28 mouse cellular contexts compared by ENCODE assay signal in genomic region chr1:170871402-170871801, GRCm38 (mm10). TPM values are rescaled to one million over a fixed set of nuclear protein-coding genes. Genes with fewer than 3 reads are reported as not detected.
DNase-seq lines count a peak whose midpoint lies in the region; TF ChIP-seq lines count a peak whose summit lies in the region.
"Had no signal": no experiment of that assay in that cellular context is flagged by ENCODE, and none has a peak within 500 bp of the region (broad histone marks: within the 10 kb centered on the region; RNA-seq: fewer than 3 reads in every experiment).

No protein-coding gene starts in this region.

- H3K9me3 ChIP-seq in heart, embryonic 10.5 days: no peaks in the 10 kb centered on the region
- H3K9me3 ChIP-seq in ES-Bruce4 (replicated peaks; ENCODE audit: control insufficient read depth, insufficient read depth, low read length, poor library complexity, severe bottlenecking): no peaks in the 10 kb centered on the region
- H3K9me3 ChIP-seq in ES-E14 (ENCODE audit: control insufficient read depth, insufficient read depth, low read depth, low read length): no peaks in the 10 kb centered on the region
- H3K9me3 ChIP-seq: embryonic facial prominence, embryonic 10.5 days; embryonic facial prominence, embryonic 12.5 days; forebrain, embryonic 13.5 days; forebrain, embryonic 15.5 days had no signal

- TF ChIP-seq POLR2A in ES-Bruce4 (IDR thresholded peaks at IDR 0.05; ENCODE audit: insufficient read depth, low read length): no peak

- no peaks in the 10 kb centered on the region for H3K27me3 ChIP-seq in heart, embryonic 10.5 days (ENCODE audit: insufficient read depth, poor library complexity, severe bottlenecking)
- no peaks in the 10 kb centered on the region for H3K27me3 ChIP-seq in ES-Bruce4 (ENCODE audit: control insufficient read depth, insufficient read depth, low read length, poor library complexity, severe bottlenecking)
- H3K27me3 ChIP-seq: embryonic facial prominence, embryonic 12.5 days; forebrain, embryonic 13.5 days; forebrain, embryonic 15.5 days; Patski had no signal

- WGBS in heart, embryonic 10.5 days: 82% methylated on average over 6 of the region's 6 CpGs

- TF ChIP-seq CTCF in ES-Bruce4 (IDR thresholded peaks at IDR 0.05; ENCODE audit: low read depth, low read length): no peak

- H3K36me3 ChIP-seq in heart, embryonic 10.5 days: peaks cover 34% of the 10 kb centered on the region
- H3K36me3 ChIP-seq in ES-Bruce4 (ENCODE audit: control insufficient read depth, insufficient read depth, low read length, poor library complexity, severe bottlenecking) (peaks cover 18% of the 10 kb centered on the region), ES-E14 (ENCODE audit: control insufficient read depth, insufficient read depth, low read length, poor library complexity, severe bottlenecking) (peaks cover 5% of the 10 kb centered on the region; the same call in 1 of the 2 replicates)

- DNase-seq in heart, embryonic 10.5 days (ENCODE audit: low spot score): peak; percentile 56
- no peak for DNase-seq in heart, adult 18-20 months
- peak; percentile 79 for DNase-seq in ES-E14 (ENCODE audit: low read depth, low spot score)
- peak; percentile 96 for DNase-seq in ZHBTc4 (ENCODE audit: low read depth, low spot score)
- DNase-seq in gastrocnemius, adult 18-20 months (ENCODE audit: low spot score): no peak
- DNase-seq in frontal cortex, postnatal 25 days (ENCODE audit: low spot score in 2 of 2): no peak
- DNase-seq in Muller cell, postnatal 12 days (ENCODE audit: inconsistent ontology term): no peak
- DNase-seq: adrenal gland, adult 8-10 months; adrenal gland, postnatal 14 days; adrenal gland, postnatal 36 days; cerebellum, adult 11-12 months; cerebellum, adult 2 months; cerebellum, adult 9-10 months; cerebellum, postnatal 10 days; cerebellum, postnatal 25 days had no signal

- H3K9ac ChIP-seq in ES-Bruce4 (ENCODE audit: low read depth, poor library complexity, severe bottlenecking): peak overlapping the region; percentile 28; the same call in 1 of the 2 replicates
- peak overlapping the region; percentile 40 for H3K9ac ChIP-seq in ES-E14 (ENCODE audit: insufficient read depth, low read depth, low read length, poor library complexity, severe bottlenecking)
- H3K9ac ChIP-seq: embryonic facial prominence, embryonic 12.5 days; forebrain, embryonic 13.5 days; forebrain, embryonic 15.5 days had no signal

- peaks cover 5% of the 10 kb centered on the region; the same call in 1 of the 2 replicates for H3K4me1 ChIP-seq in heart, embryonic 10.5 days
- H3K4me1 ChIP-seq in ES-Bruce4 (ENCODE audit: control insufficient read depth, insufficient read depth, low read length): no peaks in the 10 kb centered on the region
- peaks cover 2 to 6% of the 10 kb centered on the region in 2 experiments; a peak in 2 of 4 replicates for H3K4me1 ChIP-seq in ES-E14 (ENCODE audit: control insufficient read depth in 2 of 2, insufficient read depth in 2 of 2, low read length in 2 of 2, poor library complexity in 1 of 2)

- TF ChIP-seq EP300 in ES-Bruce4 (IDR thresholded peaks at IDR 0.05; ENCODE audit: insufficient read depth, low read depth, low read length): peak; percentile 97

- no peak overlapping the region for H3K4me3 ChIP-seq in heart, embryonic 10.5 days
- H3K4me3 ChIP-seq in ES-Bruce4 (ENCODE audit: low read depth, low read length) (peak overlapping the region; percentile 25; the same call in 1 of the 2 replicates), ES-E14 (ENCODE audit: insufficient read depth in 1 of 2, low read depth in 1 of 2, low read length in 2 of 2, poor library complexity in 1 of 2, severe bottlenecking in 1 of 2) (peak overlapping the region; percentile 30 to 49)
- H3K4me3 ChIP-seq: embryonic facial prominence, embryonic 10.5 days; embryonic facial prominence, embryonic 12.5 days; forebrain, embryonic 13.5 days; forebrain, embryonic 15.5 days had no signal

- in situ Hi-C loops in ES-E14 (cut with MboI; ENCODE audit: low sequenced_read_pairs in 2 of 2, unreplicated experiment in 2 of 2): no loop called here

- no peak overlapping the region for H3K27ac ChIP-seq in heart, embryonic 10.5 days
- H3K27ac ChIP-seq in ES-Bruce4 (ENCODE audit: insufficient read depth, low read length) (peak overlapping the region; percentile 97), ES-E14 (ENCODE audit: insufficient read depth, low read depth, low read length, poor library complexity, severe bottlenecking) (peak overlapping the region; percentile 98)
- H3K27ac ChIP-seq: embryonic facial prominence, embryonic 10.5 days; embryonic facial prominence, embryonic 12.5 days; forebrain, embryonic 13.5 days; forebrain, embryonic 15.5 days had no signal

TF ChIP-seq in ES-E14, 5 proteins besides CTCF, POLR2A, EP300 and RAD21:
- TF ChIP-seq ZNF384 (IDR thresholded peaks at IDR 0.05; ENCODE audit: low read depth, low read length) (no peak), ZC3H11A (IDR thresholded peaks at IDR 0.05; ENCODE audit: borderline replicate concordance, low read depth, low read length) (no peak), MAFK (IDR thresholded peaks at IDR 0.05; ENCODE audit: insufficient read depth, low read depth, low read length) (no peak), CHD2 (IDR thresholded peaks at IDR 0.05; ENCODE audit: low read depth, low read length) (0 out of 2 replicates have a peak, but pooled peaks have one; percentile 22), HCFC1 (IDR thresholded peaks at IDR 0.05; ENCODE audit: borderline replicate concordance, insufficient read depth, low read length) (no peak)
TF ChIP-seq in ES-E14: peak in this region for 1.

RNA-seq across cellular contexts. Expression of gene Atf6, which starts 3.8 kb away (rescaled TPM):
- polyA plus RNA-seq in heart, embryonic 10.5 days (2016; fragmentation: Nextera tagmentation; extraction: Ambion mirVana): 10.9 and 16.0 TPM in 2 replicates
- total RNA-seq in heart, adult 18-20 months (2021): 10 to 100 TPM; 66.1 to 66.3 TPM
- polyA plus RNA-seq in ES-Bruce4 (2011; ENCODE audit: insufficient read depth, insufficient read length, low read depth, missing spikeins): 23.7 and 24.1 TPM in 2 replicates
- 33.2 and 39.0 TPM in 2 replicates for total RNA-seq in ES-E14 (2012; rRNA removed)
- 10 to 100 TPM; 17.0 to 17.7 TPM for total RNA-seq in gastrocnemius, adult 18-20 months (2021)

RNA-seq across cellular contexts. Expression of gene Gm26620, which starts 13.5 kb away (rescaled TPM):
- polyA plus RNA-seq in heart, embryonic 10.5 days (2016; fragmentation: Nextera tagmentation; extraction: Ambion mirVana): 0.67 TPM in 1 of 2 replicates, not detected in the other
- under 1 TPM; 0.45 to 0.49 TPM for total RNA-seq in heart, adult 18-20 months (2021)
- polyA plus RNA-seq in ES-Bruce4 (2011; ENCODE audit: insufficient read depth, insufficient read length, low read depth, missing spikeins): not detected in 2 replicates
- total RNA-seq in ES-E14 (2012; rRNA removed): 2.8 and 3.5 TPM in 2 replicates
- total RNA-seq in gastrocnemius, adult 18-20 months (2021): under 1 TPM in 1 of 2 experiments, not detected in 1; 0.47 TPM
- polyA plus RNA-seq: activated CD4-positive, CD25-positive, alpha-beta regulatory T cell, adult 4 months; embryonic facial prominence, embryonic 12.5 days had no signal

RNA-seq across cellular contexts. Expression of gene Dusp12, which starts 13.9 kb away (rescaled TPM):
- 28.9 and 37.9 TPM in 2 replicates for polyA plus RNA-seq in heart, embryonic 10.5 days (2016; fragmentation: Nextera tagmentation; extraction: Ambion mirVana)
- 1 to 10 TPM; 8.1 to 8.3 TPM for total RNA-seq in heart, adult 18-20 months (2021)
- 43.1 and 45.9 TPM in 2 replicates for polyA plus RNA-seq in ES-Bruce4 (2011; ENCODE audit: insufficient read depth, insufficient read length, low read depth, missing spikeins)
- 35.0 and 47.6 TPM in 2 replicates for total RNA-seq in ES-E14 (2012; rRNA removed)
- 1 to 10 TPM; 4.1 to 5.5 TPM for total RNA-seq in gastrocnemius, adult 18-20 months (2021)

RNA-seq across cellular contexts. Expression of gene Fcrlb, which starts 41.3 kb away (rescaled TPM):
- polyA plus RNA-seq in heart, embryonic 10.5 days (2016; fragmentation: Nextera tagmentation; extraction: Ambion mirVana): not detected in 2 replicates
- total RNA-seq in heart, adult 18-20 months (2021): not detected
- polyA plus RNA-seq in ES-Bruce4 (2011; ENCODE audit: insufficient read depth, insufficient read length, low read depth, missing spikeins): not detected in 2 replicates
- total RNA-seq in ES-E14 (2012; rRNA removed): 0.16 TPM in 1 of 2 replicates, not detected in the other
- not detected for total RNA-seq in gastrocnemius, adult 18-20 months (2021)
- total RNA-seq: adrenal gland, adult 18-20 months; adrenal gland, adult 8-10 months; adrenal gland, postnatal 14 days; adrenal gland, postnatal 36 days; MEL had no signal
- polyA plus RNA-seq: activated CD4-positive, CD25-positive, alpha-beta regulatory T cell, adult 4 months; C2C12; embryonic facial prominence, embryonic 10.5 days; embryonic facial prominence, embryonic 12.5 days; embryonic facial prominence, embryonic 14.5 days; forebrain, embryonic 11.5 days; forebrain, embryonic 13.5 days had no signal

RNA-seq across cellular contexts. Expression of gene Fcrla, which starts 56.0 kb away (rescaled TPM):
- polyA plus RNA-seq in heart, embryonic 10.5 days (2016; fragmentation: Nextera tagmentation; extraction: Ambion mirVana): 0.08 TPM in 1 of 2 replicates, not detected in the other
- total RNA-seq in heart, adult 18-20 months (2021): 1 to 10 TPM in 1 of 2 experiments, under 1 TPM in 1; 0.22 to 2.7 TPM
- polyA plus RNA-seq in ES-Bruce4 (2011; ENCODE audit: insufficient read depth, insufficient read length, low read depth, missing spikeins): not detected in 2 replicates
- total RNA-seq in ES-E14 (2012; rRNA removed): not detected in 2 replicates
- total RNA-seq in gastrocnemius, adult 18-20 months (2021): not detected
- polyA plus RNA-seq: C2C12; embryonic facial prominence, embryonic 10.5 days; embryonic facial prominence, embryonic 12.5 days; embryonic facial prominence, embryonic 14.5 days; forebrain, embryonic 11.5 days; forebrain, embryonic 13.5 days; forebrain, embryonic 15.5 days; frontal cortex, adult 2 months; Patski had no signal

Comparison
In these comparisons a context has a peak if more than half of its experiments do, and no peak if none do; other contexts are left out.
1. DNase-seq: peak in heart, embryonic 10.5 days (single experiment), ES-E14 (single experiment) and ZHBTc4 (single experiment); none in heart, adult 18-20 months (0 of 2), gastrocnemius, adult 18-20 months (single experiment), frontal cortex, postnatal 25 days (0 of 2) and Muller cell, postnatal 12 days (single experiment).